Mouse (Mus musculus): Measurements from ENCODE around the gene Tmbim4. TPM values are rescaled to one million over a fixed set of nuclear protein-coding genes. Genes with fewer than 3 reads are reported as not detected.

Tmbim4 gene
- polyA plus RNA-seq, 1 experiment from 2014 or later: 81.7 TPM

GRCm38 (mm10) chr10:120171340-120171739 is 30.1 kb upstream of the Tmbim4 start:
- no peak overlapping the region for H3K4me2 ChIP-seq (replicated peaks)
- ATAC-seq (ENCODE audit: low FRiP score, low read depth): no peak
- no peak overlapping the region for H3K4me3 ChIP-seq
- no peaks in the 10 kb centered on the region for H3K27me3 ChIP-seq (replicated peaks)
- WGBS: 38% methylated on average over 5 of the region's 5 CpGs
- no peaks in the 10 kb centered on the region for H3K4me1 ChIP-seq
- no peaks in the 10 kb centered on the region for H3K36me3 ChIP-seq
- H3K9ac ChIP-seq: no peak overlapping the region
- H3K27ac ChIP-seq: no peak overlapping the region
- no peaks in the 10 kb centered on the region for H3K9me3 ChIP-seq

DNA sequence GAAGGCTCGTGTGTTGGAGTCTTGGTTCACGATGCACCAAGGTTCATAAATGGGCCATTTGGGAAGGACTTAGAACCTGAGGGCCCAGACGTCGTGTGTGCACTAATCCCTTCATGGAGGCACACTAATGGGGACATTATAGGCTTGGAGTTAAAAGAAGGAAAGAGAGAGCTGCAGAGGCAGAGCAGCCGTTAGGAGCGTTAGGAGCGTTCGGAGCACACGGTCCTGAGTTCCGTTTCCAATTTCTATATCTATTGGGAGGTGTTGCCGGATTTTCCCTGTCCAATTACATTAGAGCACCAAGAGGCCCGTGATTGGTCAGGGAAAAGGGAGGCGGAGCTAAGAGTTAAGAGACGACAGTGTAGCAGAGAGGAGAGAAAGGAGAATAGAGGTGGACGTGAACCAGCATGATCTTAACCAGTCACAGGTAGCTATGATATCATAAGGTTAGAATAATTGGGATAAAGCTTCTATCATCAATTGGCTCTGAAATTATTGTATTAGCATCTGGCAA is 27.1 kb upstream of the Tmbim4 start:
- H3K27ac ChIP-seq: no peak overlapping the region
- no peak overlapping the region for H3K4me3 ChIP-seq
- H3K27me3 ChIP-seq (replicated peaks): no peaks in the 10 kb centered on the region
- H3K9ac ChIP-seq: no peak overlapping the region
- ATAC-seq (ENCODE audit: low FRiP score, low read depth): no peak
- whole genome bisulfite sequencing: 87% methylated on average over 15 of the region's 15 CpGs
- H3K4me2 ChIP-seq (replicated peaks): no peak overlapping the region
- H3K9me3 ChIP-seq: no peaks in the 10 kb centered on the region
- no peaks in the 10 kb centered on the region for H3K36me3 ChIP-seq
- no peaks in the 10 kb centered on the region for H3K4me1 ChIP-seq

DNA sequence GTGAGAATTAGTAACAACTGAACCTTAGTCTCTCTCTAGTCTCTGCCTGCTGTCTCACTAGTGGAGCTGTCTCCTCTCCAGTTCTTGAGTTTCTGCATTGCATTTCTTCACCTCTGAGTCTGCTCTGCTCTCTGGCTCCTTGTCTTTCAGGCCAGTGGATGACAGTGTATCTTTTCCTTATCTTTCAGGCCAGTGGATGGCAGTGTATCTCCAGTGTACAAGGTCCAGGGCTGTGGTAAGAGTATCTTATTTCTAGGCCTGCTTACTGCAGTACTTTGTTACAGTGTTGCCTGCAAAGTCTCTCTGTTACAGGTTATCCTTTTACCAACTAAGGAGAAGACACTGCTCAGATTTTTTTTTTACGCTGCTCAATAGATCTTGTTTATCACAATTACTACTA is 18.5 kb upstream of the Tmbim4 start:
- H3K4me2 ChIP-seq (replicated peaks): no peak overlapping the region
- WGBS: 91% methylated on average over 1 of the region's 1 CpGs
- no peak for ATAC-seq (ENCODE audit: low FRiP score, low read depth)
- H3K36me3 ChIP-seq: no peaks in the 10 kb centered on the region
- no peak overlapping the region for H3K27ac ChIP-seq
- no peaks in the 10 kb centered on the region for H3K9me3 ChIP-seq
- H3K4me3 ChIP-seq: no peak overlapping the region
- no peaks in the 10 kb centered on the region for H3K4me1 ChIP-seq
- no peaks in the 10 kb centered on the region for H3K27me3 ChIP-seq (replicated peaks)
- H3K9ac ChIP-seq: no peak overlapping the region

DNA sequence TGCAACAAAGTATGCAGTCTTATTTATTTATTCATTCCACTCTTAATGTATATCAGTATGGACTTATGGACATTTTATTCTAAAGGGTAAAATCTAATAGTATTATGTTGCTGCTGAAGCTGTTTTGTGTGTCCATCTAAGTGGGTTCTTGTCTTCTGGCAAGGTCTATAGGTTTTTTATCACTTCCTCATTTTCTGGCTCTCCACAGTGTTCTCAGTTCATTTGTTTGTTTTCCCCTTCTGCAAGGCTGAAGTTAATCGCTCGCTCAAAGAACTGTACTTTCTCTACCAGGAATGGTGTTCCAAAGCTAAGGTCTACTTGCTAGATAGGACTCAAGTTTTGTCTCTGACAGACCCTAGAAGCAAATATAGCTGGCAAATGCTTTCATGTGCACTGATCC is 18.0 kb upstream of the Tmbim4 start:
- WGBS: 92% methylated on average over 2 of the region's 2 CpGs
- Histone ChIP-seq H3K27ac (no peak overlapping the region), H3K4me3 (no peak overlapping the region)

DNA sequence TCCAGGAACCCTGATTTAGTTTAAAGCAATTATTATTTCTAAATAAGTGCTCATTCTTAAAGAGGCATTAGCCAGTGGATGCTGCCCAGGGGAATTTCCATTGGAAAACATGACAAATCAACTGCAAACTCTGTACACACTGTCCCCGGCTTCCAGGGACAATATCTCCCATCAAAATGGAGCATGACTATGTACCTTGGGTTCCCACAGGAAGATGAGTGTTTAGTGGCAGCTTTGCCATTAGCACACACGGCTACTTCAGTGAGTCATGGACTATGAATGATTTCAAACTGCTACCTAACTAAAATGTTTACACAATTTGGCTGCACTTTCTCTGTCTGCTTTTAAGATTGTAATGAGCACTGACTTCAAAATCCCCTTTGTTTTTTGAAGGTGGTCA is 12.9 kb upstream of the Tmbim4 start:
- H3K9me3 ChIP-seq: no peaks in the 10 kb centered on the region
- no peak for ATAC-seq (ENCODE audit: low FRiP score, low read depth)
- WGBS: 77% methylated on average over 2 of the region's 2 CpGs

More for the DNA sequence above, 18.0 kb upstream of the Tmbim4 start:
- no peaks in the 10 kb centered on the region for H3K4me1 ChIP-seq
- no peak overlapping the region for H3K9ac ChIP-seq
- H3K36me3 ChIP-seq: no peaks in the 10 kb centered on the region
- no peak for ATAC-seq (ENCODE audit: low FRiP score, low read depth)
- H3K4me2 ChIP-seq (replicated peaks): no peak overlapping the region
- H3K27me3 ChIP-seq (replicated peaks): no peaks in the 10 kb centered on the region
- H3K9me3 ChIP-seq: no peaks in the 10 kb centered on the region

DNA sequence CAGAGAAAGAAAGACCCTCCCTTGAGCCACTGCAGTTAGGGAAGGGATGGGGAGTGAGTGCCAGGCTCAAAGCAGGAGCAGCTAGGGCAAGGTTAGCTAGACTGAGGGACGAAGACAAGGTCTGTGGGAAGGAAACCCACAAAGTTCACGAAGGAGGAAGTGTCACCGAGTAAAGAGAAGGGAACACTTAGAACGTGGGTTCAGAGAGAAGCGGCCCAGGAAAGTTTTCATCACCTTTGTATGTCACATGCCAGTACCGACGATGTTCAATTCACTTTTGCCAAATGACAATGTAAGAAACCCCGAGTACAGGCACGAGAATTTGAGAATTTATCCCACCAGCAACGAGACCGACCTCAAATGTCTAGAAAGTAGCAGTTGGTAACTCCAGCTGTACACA is 12.1 kb upstream of the Tmbim4 start:
- no peaks in the 10 kb centered on the region for H3K9me3 ChIP-seq
- no peak overlapping the region for H3K4me3 ChIP-seq
- no peak overlapping the region for H3K27ac ChIP-seq
- no peak for ATAC-seq (ENCODE audit: low FRiP score, low read depth)
- H3K36me3 ChIP-seq: no peaks in the 10 kb centered on the region
- WGBS: 82% methylated on average over 11 of the region's 11 CpGs
- no peak overlapping the region for H3K9ac ChIP-seq
- no peaks in the 10 kb centered on the region for H3K27me3 ChIP-seq (replicated peaks)
- H3K4me1 ChIP-seq: no peaks in the 10 kb centered on the region
- H3K4me2 ChIP-seq (replicated peaks): no peak overlapping the region

More for the DNA sequence above, 12.9 kb upstream of the Tmbim4 start:
- Histone ChIP-seq H3K27ac (no peak overlapping the region), H3K36me3 (no peaks in the 10 kb centered on the region), H3K4me3 (no peak overlapping the region), H3K4me2 (replicated peaks) (no peak overlapping the region), H3K27me3 (replicated peaks) (no peaks in the 10 kb centered on the region), H3K9ac (no peak overlapping the region), H3K4me1 (no peaks in the 10 kb centered on the region)

DNA sequence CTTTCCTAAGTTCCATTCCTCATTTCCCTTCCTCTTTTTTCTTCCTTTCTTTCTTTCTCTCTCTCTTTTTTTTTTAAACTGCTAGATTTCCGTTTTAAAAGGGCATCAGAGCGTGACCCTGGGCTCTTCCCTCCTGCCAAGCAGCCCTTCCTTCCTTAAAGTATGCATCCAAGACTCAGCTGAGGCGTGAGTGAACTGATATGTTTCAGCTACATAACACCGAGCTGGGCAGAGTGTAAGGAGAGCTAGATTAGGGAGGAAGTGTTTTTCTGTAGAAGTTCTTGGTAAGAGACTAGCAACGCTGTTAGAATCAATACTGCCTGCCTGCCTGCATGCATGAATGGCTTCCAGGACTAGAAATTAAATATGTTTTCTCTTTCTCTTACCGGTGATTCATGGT is 11.6 kb upstream of the Tmbim4 start:
- no peak overlapping the region for H3K4me3 ChIP-seq
- 50% methylated on average over 6 of the region's 6 CpGs for WGBS
- no peaks in the 10 kb centered on the region for H3K27me3 ChIP-seq (replicated peaks)
- H3K9me3 ChIP-seq: no peaks in the 10 kb centered on the region
- H3K36me3 ChIP-seq: no peaks in the 10 kb centered on the region
- no peak overlapping the region for H3K4me2 ChIP-seq (replicated peaks)
- no peak for ATAC-seq (ENCODE audit: low FRiP score, low read depth)
- no peak overlapping the region for H3K27ac ChIP-seq
- no peaks in the 10 kb centered on the region for H3K4me1 ChIP-seq
- H3K9ac ChIP-seq: no peak overlapping the region

- Histone ChIP-seq H3K9me3 (no peaks in the 10 kb centered on the region), H3K4me2 (replicated peaks) (no peak overlapping the region), H3K36me3 (no peaks in the 10 kb centered on the region), H3K27ac (no peak overlapping the region), H3K9ac (no peak overlapping the region), H3K4me3 (no peak overlapping the region), H3K27me3 (replicated peaks) (no peaks in the 10 kb centered on the region), H3K4me1 (no peaks in the 10 kb centered on the region)
- WGBS: 90% methylated on average over 6 of the region's 6 CpGs
- ATAC-seq (ENCODE audit: low FRiP score, low read depth): no peak
Measured at GRCm38 (mm10) chr10:120191165-120191564, 10.2 kb upstream of the Tmbim4 start.

- no peaks in the 10 kb centered on the region for H3K4me1 ChIP-seq
- H3K4me3 ChIP-seq: no peak overlapping the region
- WGBS: 87% methylated on average over 4 of the region's 4 CpGs
- ATAC-seq (ENCODE audit: low FRiP score, low read depth): no peak
- H3K27ac ChIP-seq: no peak overlapping the region
- H3K4me2 ChIP-seq (replicated peaks): no peak overlapping the region
- 0 out of 2 replicates have a peak, but pooled peaks cover 2% of the 10 kb centered on the region for H3K27me3 ChIP-seq (replicated peaks)
- H3K36me3 ChIP-seq: no peaks in the 10 kb centered on the region
- H3K9ac ChIP-seq: no peak overlapping the region
- H3K9me3 ChIP-seq: no peaks in the 10 kb centered on the region
Measured at GRCm38 (mm10) chr10:120192278-120192677, 9.1 kb upstream of the Tmbim4 start.

DNA sequence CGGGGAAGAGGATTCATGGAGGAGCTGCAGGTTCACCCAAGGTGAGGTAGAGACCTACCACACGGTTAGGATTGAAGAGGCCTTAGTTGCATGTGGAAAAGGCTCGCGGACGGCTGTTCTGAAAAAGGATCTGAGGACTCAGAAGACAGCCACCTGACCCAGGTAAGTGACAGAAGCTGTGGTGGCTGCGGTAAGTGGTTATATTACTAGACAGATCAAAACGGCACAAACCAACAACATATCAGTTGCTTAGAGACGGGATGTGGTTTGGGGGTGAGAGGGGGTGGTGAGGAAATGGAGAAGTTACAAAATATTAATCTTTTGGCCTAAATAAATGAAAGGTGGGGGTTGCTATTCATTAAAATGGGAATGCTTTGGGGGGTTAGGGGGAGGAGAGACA is 8.1 kb upstream of the Tmbim4 start:
- WGBS: 94% methylated on average over 8 of the region's 8 CpGs
- Histone ChIP-seq H3K27me3 (replicated peaks) (0 out of 2 replicates have a peak, but pooled peaks cover 6% of the 10 kb centered on the region), H3K9ac (no peak overlapping the region), H3K9me3 (no peaks in the 10 kb centered on the region), H3K4me3 (no peak overlapping the region), H3K4me1 (no peaks in the 10 kb centered on the region), H3K27ac (no peak overlapping the region), H3K4me2 (replicated peaks) (no peak overlapping the region), H3K36me3 (no peaks in the 10 kb centered on the region)
- no peak for ATAC-seq (ENCODE audit: low FRiP score, low read depth)

DNA sequence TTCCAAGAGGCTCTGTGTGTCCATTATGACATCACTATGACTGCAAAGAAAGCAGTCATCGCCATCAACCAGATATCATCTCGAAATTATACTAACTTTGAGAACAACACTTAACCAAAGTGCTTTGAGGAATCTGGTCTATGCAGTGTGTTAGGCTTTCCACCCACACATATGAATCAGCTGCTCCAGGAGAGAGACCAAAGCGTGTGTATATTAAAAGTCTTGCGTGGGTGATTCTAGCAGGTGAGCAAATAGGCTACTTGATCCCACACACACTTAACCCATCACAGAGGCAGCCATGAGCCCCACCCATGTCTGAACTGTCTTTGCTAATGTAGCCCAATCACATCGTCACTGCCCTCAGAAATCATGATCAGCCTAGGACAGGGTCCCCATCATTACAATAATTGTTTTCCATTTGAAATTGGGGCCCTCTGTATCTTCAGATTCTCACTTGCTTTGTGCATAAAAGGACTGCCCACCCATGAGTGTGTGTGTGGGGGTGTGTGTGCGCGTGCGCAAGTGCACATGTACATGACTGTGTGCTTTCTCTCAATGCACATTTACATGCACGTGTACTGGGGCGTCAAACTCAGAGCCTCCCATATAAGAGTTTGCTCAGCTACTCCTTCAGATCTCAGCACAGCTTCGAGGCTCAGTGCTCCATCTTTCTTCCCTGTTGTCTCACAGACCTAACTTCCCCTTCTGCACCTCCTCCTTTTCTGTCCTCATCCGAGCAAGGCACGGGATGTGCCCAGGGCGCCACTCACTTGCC is 4.1 kb upstream of the Tmbim4 start:
- H3K4me2 ChIP-seq (replicated peaks): no peak overlapping the region
- H3K27me3 ChIP-seq (replicated peaks): peaks cover 16% of the 10 kb centered on the region; the same call in 1 of the 2 replicates
- H3K27ac ChIP-seq: no peak overlapping the region
- ATAC-seq (ENCODE audit: low FRiP score, low read depth): no peak
- H3K4me3 ChIP-seq: no peak overlapping the region
- peaks cover 7% of the 10 kb centered on the region; the same call in 1 of the 2 replicates for H3K4me1 ChIP-seq
- 84% methylated on average over 14 of the region's 14 CpGs for WGBS
- H3K9me3 ChIP-seq: no peaks in the 10 kb centered on the region
- H3K9ac ChIP-seq: no peak overlapping the region
- no peaks in the 10 kb centered on the region for H3K36me3 ChIP-seq

GRCm38 (mm10) chr10:120201961-120202402 is 592 bp downstream of the Tmbim4 start, which contains the start of gene Irak3:
Gene Irak3 (minus strand): TSS chr10:120202130.
- Histone ChIP-seq H3K4me1 (peaks cover 7% of the 10 kb centered on the region; the same call in 1 of the 2 replicates), H3K9me3 (no peaks in the 10 kb centered on the region), H3K27me3 (replicated peaks) (peaks cover 16% of the 10 kb centered on the region; the same call in 1 of the 2 replicates), H3K27ac (no peak within 1 kb of the TSS), H3K4me3 (peak within 1 kb of the TSS; percentile 51), H3K36me3 (no peaks in the 10 kb centered on the region), H3K9ac (peak within 1 kb of the TSS; percentile 58), H3K4me2 (replicated peaks) (peak within 1 kb of the TSS; percentile 91)
- 1% methylated on average over 13 of the region's 13 CpGs for WGBS
- peak; percentile 66; the same call in 1 of the 2 replicates for ATAC-seq (ENCODE audit: low FRiP score, low read depth)

Measured in neural tube, embryonic 12.5 days (tissue).